Comparison of ENCODE assay signal across 44 mouse cellular contexts in the genomic region with DNA sequence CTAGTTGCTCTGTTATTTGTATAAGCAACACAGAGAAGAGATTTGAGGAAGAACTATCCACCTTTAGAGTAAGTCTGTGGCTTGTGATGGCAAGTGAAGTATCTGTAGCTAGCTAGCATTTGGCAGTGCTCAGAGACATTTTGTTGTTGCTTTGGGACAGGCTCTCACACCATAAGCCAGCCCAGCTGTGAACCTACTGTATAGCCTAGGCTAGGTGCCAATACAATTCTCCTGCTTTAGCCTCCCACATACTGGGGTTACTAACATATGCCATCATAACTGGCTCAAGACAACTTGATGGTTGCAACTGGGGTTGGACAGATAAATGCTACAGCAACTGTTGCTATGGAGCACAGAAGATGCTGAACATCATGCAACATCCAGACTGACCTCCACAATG. TPM values are rescaled to one million over a fixed set of nuclear protein-coding genes. Genes with fewer than 3 reads are reported as not detected.
"Had no signal": no experiment of that assay in that cellular context is flagged by ENCODE, and none has a peak within 500 bp of the region (broad histone marks: within the 10 kb centered on the region; RNA-seq: fewer than 3 reads in every experiment).

No protein-coding gene starts in this region.

- H3K4me3 ChIP-seq: heart, adult 2 months; heart, embryonic 13.5 days; heart, embryonic 15.5 days; hindbrain, embryonic 13.5 days; hindbrain, embryonic 15.5 days; kidney, embryonic 15.5 days; limb, embryonic 13.5 days; limb, embryonic 15.5 days; liver, embryonic 12.5 days had no signal

- ATAC-seq: hindbrain, postnatal 0 days; intestine, embryonic 16.5 days; liver, embryonic 12.5 days had no signal

- H3K36me3 ChIP-seq: heart, embryonic 13.5 days; heart, embryonic 15.5 days; hindbrain, embryonic 13.5 days; hindbrain, embryonic 15.5 days; kidney, embryonic 15.5 days; limb, embryonic 13.5 days; limb, embryonic 15.5 days; liver, embryonic 12.5 days had no signal

- H3K27ac ChIP-seq: heart, adult 2 months; heart, embryonic 13.5 days; heart, embryonic 15.5 days; hindbrain, embryonic 13.5 days; hindbrain, embryonic 15.5 days; hindbrain, postnatal 0 days; kidney, embryonic 15.5 days; kidney, postnatal 0 days; limb, embryonic 13.5 days; limb, embryonic 15.5 days; liver, embryonic 12.5 days; liver, embryonic 14.5 days had no signal

- H3K9ac ChIP-seq: heart, embryonic 13.5 days; heart, embryonic 15.5 days; hindbrain, embryonic 13.5 days; hindbrain, embryonic 15.5 days; kidney, embryonic 15.5 days; limb, embryonic 13.5 days; limb, embryonic 15.5 days; liver, embryonic 12.5 days; liver, embryonic 14.5 days had no signal

- DNase-seq: gastrocnemius, postnatal 14 days; gastrocnemius, postnatal 36 days; heart, adult 11 months; heart, adult 2 months; heart, postnatal 14 days; heart, postnatal 36 days; kidney, adult 11 months; kidney, adult 2 months; kidney, adult 9 months; kidney, postnatal 14 days; kidney, postnatal 36 days; layer of hippocampus, adult 9-11 months; layer of hippocampus, postnatal 36 days; left cerebral cortex, postnatal 4 days had no signal

- H3K27me3 ChIP-seq: heart, embryonic 13.5 days; heart, embryonic 15.5 days; hindbrain, embryonic 13.5 days; hindbrain, embryonic 15.5 days; kidney, embryonic 15.5 days; limb, embryonic 13.5 days; limb, embryonic 15.5 days; liver, embryonic 12.5 days had no signal

- H3K4me1 ChIP-seq: heart, embryonic 13.5 days; heart, embryonic 15.5 days; hindbrain, embryonic 13.5 days; hindbrain, embryonic 15.5 days; kidney, embryonic 15.5 days; limb, embryonic 13.5 days; limb, embryonic 15.5 days; liver, embryonic 12.5 days had no signal

- H3K9me3 ChIP-seq: heart, embryonic 13.5 days; heart, embryonic 15.5 days; hindbrain, embryonic 13.5 days; hindbrain, embryonic 15.5 days; kidney, embryonic 15.5 days; limb, embryonic 13.5 days; limb, embryonic 15.5 days; liver, embryonic 12.5 days had no signal

- H3K4me2 ChIP-seq: heart, embryonic 11.5 days; heart, embryonic 13.5 days; heart, embryonic 15.5 days; hindbrain, embryonic 13.5 days; hindbrain, embryonic 15.5 days; kidney, embryonic 15.5 days; limb, embryonic 13.5 days; limb, embryonic 15.5 days; liver, embryonic 12.5 days had no signal

RNA-seq across cellular contexts. Expression of gene Gm45261, which starts 1.8 kb away (rescaled TPM):
- total RNA-seq: gastrocnemius, adult 18-20 months; gastrocnemius, adult 8-10 months; gastrocnemius, postnatal 14 days; gastrocnemius, postnatal 36 days; heart, adult 2 months; heart, postnatal 14 days; heart, postnatal 36 days; hematopoietic stem cell, adult 5-6 weeks; hindbrain, postnatal 0 days; layer of hippocampus, adult 18-20 months; layer of hippocampus, adult 8-10 months; layer of hippocampus, postnatal 14 days; layer of hippocampus, postnatal 36 days; left cerebral cortex, adult 18-20 months; left cerebral cortex, adult 8-10 months; left cerebral cortex, postnatal 10 days; left cerebral cortex, postnatal 25 days; left cerebral cortex, postnatal 4 days; liver, adult 2 months had no signal
- polyA plus RNA-seq: gonadal fat pad, adult 2 months; heart, adult 2 months; heart, embryonic 11.5 days; heart, embryonic 13.5 days; heart, embryonic 15.5 days; heart, postnatal 0 days; hindbrain, embryonic 11.5 days; hindbrain, embryonic 13.5 days; hindbrain, embryonic 15.5 days; hindbrain, postnatal 0 days; intestine, embryonic 14.5 days; intestine, embryonic 16.5 days; kidney, adult 2 months; kidney, embryonic 15.5 days; kidney, postnatal 0 days; large intestine, adult 2 months; limb, embryonic 11.5 days; limb, embryonic 13.5 days; limb, embryonic 15.5 days; liver, adult 2 months; liver, embryonic 12.5 days; liver, embryonic 14.5 days had no signal
